18 mouse cellular contexts compared by ENCODE assay signal in genomic region chr9:109041351-109041750, GRCm38 (mm10). TPM values are rescaled to one million over a fixed set of nuclear protein-coding genes. Genes with fewer than 3 reads are reported as not detected.
DNase-seq lines count a peak whose midpoint lies in the region; ATAC-seq lines count a peak whose summit lies in the region.
"Had no signal": no experiment of that assay in that cellular context is flagged by ENCODE, and none has a peak within 500 bp of the region (broad histone marks: within the 10 kb centered on the region; RNA-seq: fewer than 3 reads in every experiment).

No protein-coding gene starts in this region.

- intact Hi-C loops in heart, postnatal 25 days (cut with DNase I) = no loop called here

- peaks cover 42% of the 10 kb centered on the region for H3K4me1 ChIP-seq in heart, embryonic 10.5 days
- peaks cover 31% of the 10 kb centered on the region for H3K4me1 ChIP-seq in limb, embryonic 13.5 days
- H3K4me1 ChIP-seq in limb, embryonic 10.5 days = peaks cover 37% of the 10 kb centered on the region
- H3K4me1 ChIP-seq in embryonic facial prominence, embryonic 14.5 days (ENCODE audit: control insufficient read depth, insufficient read depth, low read length) = peaks cover 24% of the 10 kb centered on the region
- H3K4me1 ChIP-seq in intestine, embryonic 16.5 days (ENCODE audit: control insufficient read depth, insufficient read depth, low read length) = peaks cover 30% of the 10 kb centered on the region

- no peak for ATAC-seq in limb, embryonic 13.5 days (ENCODE audit: low FRiP score, low read depth)
- ATAC-seq in embryonic facial prominence, embryonic 14.5 days (ENCODE audit: low read depth) = no peak
- ATAC-seq in intestine, embryonic 16.5 days = 0 out of 2 replicates have a peak, but pooled peaks have one; percentile 1
- ATAC-seq in CD4-positive, CD25-positive, alpha-beta regulatory T cell, adult 4 months = no peak

- H3K9me3 ChIP-seq in heart, embryonic 10.5 days = no peaks in the 10 kb centered on the region
- no peaks in the 10 kb centered on the region for H3K9me3 ChIP-seq in limb, embryonic 13.5 days
- H3K9me3 ChIP-seq in limb, embryonic 10.5 days (replicated peaks) = no peaks in the 10 kb centered on the region
- H3K9me3 ChIP-seq in embryonic facial prominence, embryonic 14.5 days (ENCODE audit: control insufficient read depth, low read length) = no peaks in the 10 kb centered on the region
- no peaks in the 10 kb centered on the region for H3K9me3 ChIP-seq in intestine, embryonic 16.5 days (ENCODE audit: control insufficient read depth, low read length)
- H3K9me3 ChIP-seq: forebrain, embryonic 10.5 days; hindbrain, embryonic 15.5 days; midbrain, embryonic 12.5 days had no signal

- no peak for DNase-seq in heart, embryonic 10.5 days (ENCODE audit: low spot score)
- DNase-seq in heart, postnatal 25 days (ENCODE audit: low spot score) = no peak
- no peak for DNase-seq in limb, embryonic 10.5 days (ENCODE audit: low spot score)
- no peak for DNase-seq in embryonic facial prominence, embryonic 14.5 days (ENCODE audit: low spot score)
- no peak for DNase-seq in testis, postnatal 10 days (ENCODE audit: low spot score)
- DNase-seq: B cell, adult 2 months; gastrocnemius, postnatal 25 days; kidney, adult 9 months; liver, postnatal 0 days; thymus, adult 2 months had no signal

- H3K27ac ChIP-seq in heart, embryonic 10.5 days = peak overlapping the region; percentile 53
- no peak overlapping the region for H3K27ac ChIP-seq in limb, embryonic 13.5 days
- no peak overlapping the region for H3K27ac ChIP-seq in limb, embryonic 10.5 days
- H3K27ac ChIP-seq in embryonic facial prominence, embryonic 14.5 days (replicated peaks; ENCODE audit: low read depth, low read length) = no peak overlapping the region
- peak overlapping the region; percentile 93 for H3K27ac ChIP-seq in intestine, embryonic 16.5 days (ENCODE audit: low read length)
- H3K27ac ChIP-seq: forebrain, embryonic 10.5 days; hindbrain, embryonic 15.5 days; left cerebral cortex, adult 2 months; midbrain, embryonic 12.5 days had no signal

- peak overlapping the region; percentile 74; the same call in 1 of the 2 replicates for H3K4me3 ChIP-seq in heart, embryonic 10.5 days
- no peak overlapping the region for H3K4me3 ChIP-seq in limb, embryonic 13.5 days
- H3K4me3 ChIP-seq in limb, embryonic 10.5 days = no peak overlapping the region
- no peak overlapping the region for H3K4me3 ChIP-seq in embryonic facial prominence, embryonic 14.5 days (ENCODE audit: low read depth, low read length)
- H3K4me3 ChIP-seq in intestine, embryonic 16.5 days (ENCODE audit: low read length) = no peak overlapping the region
- H3K4me3 ChIP-seq: forebrain, embryonic 10.5 days; hindbrain, embryonic 15.5 days; left cerebral cortex, adult 2 months; midbrain, embryonic 12.5 days; myocyte had no signal

- H3K9ac ChIP-seq in limb, embryonic 13.5 days = no peak overlapping the region
- no peak overlapping the region for H3K9ac ChIP-seq in embryonic facial prominence, embryonic 14.5 days (ENCODE audit: low read depth, low read length)
- H3K9ac ChIP-seq in intestine, embryonic 16.5 days (ENCODE audit: low read depth, low read length) = peak overlapping the region; percentile 92
- H3K9ac ChIP-seq: hindbrain, embryonic 15.5 days; liver, postnatal 0 days; midbrain, embryonic 12.5 days had no signal

- peaks cover 2% of the 10 kb centered on the region for H3K36me3 ChIP-seq in heart, embryonic 10.5 days
- peaks cover 2% of the 10 kb centered on the region for H3K36me3 ChIP-seq in limb, embryonic 13.5 days
- no peaks in the 10 kb centered on the region for H3K36me3 ChIP-seq in limb, embryonic 10.5 days
- H3K36me3 ChIP-seq in embryonic facial prominence, embryonic 14.5 days (ENCODE audit: control insufficient read depth, insufficient read depth, low read length) = no peaks in the 10 kb centered on the region
- H3K36me3 ChIP-seq in intestine, embryonic 16.5 days (ENCODE audit: control insufficient read depth, insufficient read depth, low read length) = no peaks in the 10 kb centered on the region
- H3K36me3 ChIP-seq: forebrain, embryonic 10.5 days; hindbrain, embryonic 15.5 days; midbrain, embryonic 12.5 days had no signal

- H3K4me2 ChIP-seq in limb, embryonic 13.5 days (replicated peaks) = peak overlapping the region; percentile 27; the same call in 1 of the 2 replicates
- H3K4me2 ChIP-seq in embryonic facial prominence, embryonic 14.5 days (ENCODE audit: low read depth, low read length) = peak overlapping the region; percentile 54; the same call in 1 of the 2 replicates
- H3K4me2 ChIP-seq in intestine, embryonic 16.5 days (ENCODE audit: low read depth, low read length) = peak overlapping the region; percentile 74
- H3K4me2 ChIP-seq: hindbrain, embryonic 15.5 days; midbrain, embryonic 12.5 days had no signal

- no peaks in the 10 kb centered on the region for H3K27me3 ChIP-seq in heart, embryonic 10.5 days (ENCODE audit: insufficient read depth, poor library complexity, severe bottlenecking)
- no peaks in the 10 kb centered on the region for H3K27me3 ChIP-seq in limb, embryonic 13.5 days
- H3K27me3 ChIP-seq in limb, embryonic 10.5 days (ENCODE audit: low read depth, poor library complexity, severe bottlenecking) = no peaks in the 10 kb centered on the region
- H3K27me3 ChIP-seq in embryonic facial prominence, embryonic 14.5 days (replicated peaks; ENCODE audit: control insufficient read depth, insufficient read depth, low read length) = no peaks in the 10 kb centered on the region
- H3K27me3 ChIP-seq in intestine, embryonic 16.5 days (replicated peaks; ENCODE audit: control insufficient read depth, insufficient read depth, low read length) = no peaks in the 10 kb centered on the region
- H3K27me3 ChIP-seq: hindbrain, embryonic 15.5 days had no signal

- 58% methylated on average over 7 of the region's 7 CpGs for WGBS in heart, embryonic 10.5 days
- WGBS in limb, embryonic 13.5 days = 82% methylated on average over 7 of the region's 7 CpGs
- WGBS in limb, embryonic 10.5 days = 91% methylated on average over 7 of the region's 7 CpGs
- WGBS in embryonic facial prominence, embryonic 14.5 days = 76% methylated on average over 7 of the region's 7 CpGs
- WGBS in intestine, embryonic 16.5 days = 62% methylated on average over 7 of the region's 7 CpGs

RNA-seq across cellular contexts. Expression of gene Shisa5, which starts 3.0 kb away (rescaled TPM):
- polyA plus RNA-seq in heart, embryonic 10.5 days (2016; fragmentation: Nextera tagmentation; extraction: Ambion mirVana) = 58.2 and 68.5 TPM in 2 replicates
- total RNA-seq in heart, postnatal 25 days (2021) = 10 to 100 TPM; 43.0 to 43.2 TPM
- polyA plus RNA-seq in limb, embryonic 13.5 days (2015; fragmentation: Nextera tagmentation; extraction: Ambion mirVana) = 84.1 and 87.1 TPM in 2 replicates
- polyA plus RNA-seq in limb, embryonic 10.5 days (2016; fragmentation: Nextera tagmentation; extraction: Ambion mirVana) = 36.1 and 44.4 TPM in 2 replicates
- 81.7 and 90.0 TPM in 2 replicates for polyA plus RNA-seq in embryonic facial prominence, embryonic 14.5 days (2014; fragmentation: Nextera tagmentation; extraction: Ambion mirVana)
- 162 and 184 TPM in 2 replicates for polyA plus RNA-seq in intestine, embryonic 16.5 days (2015; fragmentation: Nextera tagmentation; extraction: Ambion mirVana)
- 1,000 to 10,000 TPM; 3,771 to 6,921 TPM for polyA plus RNA-seq in CD4-positive, CD25-positive, alpha-beta regulatory T cell, adult 4 months (2017; shearing (Covaris generic))

RNA-seq across cellular contexts. Expression of gene Trex1, which starts 18.2 kb away (rescaled TPM):
- 8.2 and 8.9 TPM in 2 replicates for polyA plus RNA-seq in heart, embryonic 10.5 days (2016; fragmentation: Nextera tagmentation; extraction: Ambion mirVana)
- total RNA-seq in heart, postnatal 25 days (2021) = 10 to 100 TPM; 11.9 to 12.9 TPM
- polyA plus RNA-seq in limb, embryonic 13.5 days (2015; fragmentation: Nextera tagmentation; extraction: Ambion mirVana) = 9.0 and 11.8 TPM in 2 replicates
- 7.5 and 9.4 TPM in 2 replicates for polyA plus RNA-seq in limb, embryonic 10.5 days (2016; fragmentation: Nextera tagmentation; extraction: Ambion mirVana)
- 15.5 and 17.6 TPM in 2 replicates for polyA plus RNA-seq in embryonic facial prominence, embryonic 14.5 days (2014; fragmentation: Nextera tagmentation; extraction: Ambion mirVana)
- 13.0 and 14.4 TPM in 2 replicates for polyA plus RNA-seq in intestine, embryonic 16.5 days (2015; fragmentation: Nextera tagmentation; extraction: Ambion mirVana)
- polyA plus RNA-seq in CD4-positive, CD25-positive, alpha-beta regulatory T cell, adult 4 months (2017; shearing (Covaris generic)) = 10 to 100 TPM; 36.2 to 61.7 TPM

RNA-seq across cellular contexts. Expression of gene Atrip, which starts 32.6 kb away (rescaled TPM):
- 20.6 and 26.8 TPM in 2 replicates for polyA plus RNA-seq in heart, embryonic 10.5 days (2016; fragmentation: Nextera tagmentation; extraction: Ambion mirVana)
- 1 to 10 TPM; 6.7 to 7.1 TPM for total RNA-seq in heart, postnatal 25 days (2021)
- 29.0 and 31.1 TPM in 2 replicates for polyA plus RNA-seq in limb, embryonic 13.5 days (2015; fragmentation: Nextera tagmentation; extraction: Ambion mirVana)
- polyA plus RNA-seq in limb, embryonic 10.5 days (2016; fragmentation: Nextera tagmentation; extraction: Ambion mirVana) = 35.3 and 36.8 TPM in 2 replicates
- polyA plus RNA-seq in embryonic facial prominence, embryonic 14.5 days (2014; fragmentation: Nextera tagmentation; extraction: Ambion mirVana) = 19.5 and 25.0 TPM in 2 replicates
- 18.4 and 21.5 TPM in 2 replicates for polyA plus RNA-seq in intestine, embryonic 16.5 days (2015; fragmentation: Nextera tagmentation; extraction: Ambion mirVana)
- polyA plus RNA-seq in CD4-positive, CD25-positive, alpha-beta regulatory T cell, adult 4 months (2017; shearing (Covaris generic)) = 10 to 100 TPM; 23.4 to 32.1 TPM

RNA-seq across cellular contexts. Expression of gene Ccdc51, which starts 40.9 kb away (rescaled TPM):
- polyA plus RNA-seq in heart, embryonic 10.5 days (2016; fragmentation: Nextera tagmentation; extraction: Ambion mirVana) = 19.1 and 19.7 TPM in 2 replicates
- 10 to 100 TPM; 11.5 to 12.2 TPM for total RNA-seq in heart, postnatal 25 days (2021)
- polyA plus RNA-seq in limb, embryonic 13.5 days (2015; fragmentation: Nextera tagmentation; extraction: Ambion mirVana) = 13.4 and 14.2 TPM in 2 replicates
- polyA plus RNA-seq in limb, embryonic 10.5 days (2016; fragmentation: Nextera tagmentation; extraction: Ambion mirVana) = 13.6 and 14.1 TPM in 2 replicates
- polyA plus RNA-seq in embryonic facial prominence, embryonic 14.5 days (2014; fragmentation: Nextera tagmentation; extraction: Ambion mirVana) = 11.4 and 11.6 TPM in 2 replicates
- 20.0 and 20.2 TPM in 2 replicates for polyA plus RNA-seq in intestine, embryonic 16.5 days (2015; fragmentation: Nextera tagmentation; extraction: Ambion mirVana)
- polyA plus RNA-seq in CD4-positive, CD25-positive, alpha-beta regulatory T cell, adult 4 months (2017; shearing (Covaris generic)) = 10 to 100 TPM; 13.5 to 16.0 TPM

RNA-seq across cellular contexts. Expression of gene Tma7, which starts 41.0 kb away (rescaled TPM):
- polyA plus RNA-seq in heart, embryonic 10.5 days (2016; fragmentation: Nextera tagmentation; extraction: Ambion mirVana) = 734 and 774 TPM in 2 replicates
- total RNA-seq in heart, postnatal 25 days (2021) = 100 to 1,000 TPM; 243 to 255 TPM
- 711 TPM in 2 replicates for polyA plus RNA-seq in limb, embryonic 13.5 days (2015; fragmentation: Nextera tagmentation; extraction: Ambion mirVana)
- 805 and 864 TPM in 2 replicates for polyA plus RNA-seq in limb, embryonic 10.5 days (2016; fragmentation: Nextera tagmentation; extraction: Ambion mirVana)
- 612 and 655 TPM in 2 replicates for polyA plus RNA-seq in embryonic facial prominence, embryonic 14.5 days (2014; fragmentation: Nextera tagmentation; extraction: Ambion mirVana)
- polyA plus RNA-seq in intestine, embryonic 16.5 days (2015; fragmentation: Nextera tagmentation; extraction: Ambion mirVana) = 597 and 612 TPM in 2 replicates
- 100 to 1,000 TPM; 679 to 933 TPM for polyA plus RNA-seq in CD4-positive, CD25-positive, alpha-beta regulatory T cell, adult 4 months (2017; shearing (Covaris generic))

Comparison
In these comparisons a context has a peak if more than half of its experiments do, and no peak if none do; other contexts are left out.
1. H3K27ac ChIP-seq: peak in heart, embryonic 10.5 days (single experiment) and intestine, embryonic 16.5 days (single experiment); none in limb, embryonic 13.5 days (single experiment), limb, embryonic 10.5 days (single experiment) and embryonic facial prominence, embryonic 14.5 days (single experiment).
2. RNA of gene Shisa5, which starts 3.0 kb away (polyA plus RNA-seq): 3,771 to 6,921 TPM in CD4-positive, CD25-positive, alpha-beta regulatory T cell, adult 4 months; 162 to 184 TPM in intestine, embryonic 16.5 days, 84.1 to 87.1 TPM in limb, embryonic 13.5 days, 81.7 to 90.0 TPM in embryonic facial prominence, embryonic 14.5 days, 58.2 to 68.5 TPM in heart, embryonic 10.5 days and 36.1 to 44.4 TPM in limb, embryonic 10.5 days; every median in the first group is over 10 times any median in the second.
3. Peak in every context shown above with its lines, with median percentiles within 50 percentile points of each other: H3K4me2 ChIP-seq.